Mouse (Mus musculus) thymus, adult 2 months (tissue): ENCODE data around the gene Fam186b.

Experiments used
- CTCF ChIP-seq: fragments of 200-500 bp; IDR thresholded peaks from 2 replicates; pipeline ENCODE4 v1.5.1; 2012; ENCODE audit warnings: mild to moderate bottlenecking, control low read depth, low read length, moderate library complexity, borderline replicate concordance; ENCODE audit not compliant: control insufficient read depth, poor library complexity, insufficient read depth; ENCODE audit errors: extremely low read depth
- POLR2A ChIP-seq: fragments of 200-500 bp; IDR thresholded peaks from 2 replicates; pipeline ENCODE4 v1.6.1; 2012; ENCODE audit warnings: mild to moderate bottlenecking, low read length, control low read depth, moderate library complexity; ENCODE audit not compliant: control insufficient read depth, poor library complexity, insufficient read depth; ENCODE audit errors: extremely low read depth

- no peak for TF ChIP-seq POLR2A
- TF ChIP-seq CTCF, result no peak
Observed at GRCm38 (mm10) chr15:99332111-99332510, 36.4 kb upstream of the Fam186b start.
